Mouse (Mus musculus): ENCODE data around the gene Tdo2. TPM values are rescaled to one million over a fixed set of nuclear protein-coding genes. Genes with fewer than 3 reads are reported as not detected.

Tdo2 gene
- polyA plus RNA-seq, 1 experiment from 2014 or later: 2.1 TPM

Other genes with a start within 250 kb of the Tdo2 start
- 10.1 and 15.9 TPM in 2 replicates for gene Ctso, start 43.6 kb downstream of the Tdo2 start, polyA plus RNA-seq (2016; fragmentation: Nextera tagmentation; extraction: Ambion mirVana)
- not detected in 2 replicates for gene Asic5, start 6.1 kb upstream of the Tdo2 start, polyA plus RNA-seq (2016; fragmentation: Nextera tagmentation; extraction: Ambion mirVana)
- 32.6 and 42.7 TPM in 2 replicates for gene Gucy1b1, start 98.5 kb upstream of the Tdo2 start, polyA plus RNA-seq (2016; fragmentation: Nextera tagmentation; extraction: Ambion mirVana)
- 33.5 and 39.3 TPM in 2 replicates for gene Gucy1a1, start 169.6 kb upstream of the Tdo2 start, polyA plus RNA-seq (2016; fragmentation: Nextera tagmentation; extraction: Ambion mirVana)